Mouse (Mus musculus) megakaryocyte-erythroid progenitor cell, adult 5-6 weeks (primary cell): ENCODE results near the gene Pdss2. TPM values are rescaled to one million over a fixed set of nuclear protein-coding genes. Genes with fewer than 3 reads are reported as not detected.
"Not testable (repeated sequence)": the region's sequence is repeated elsewhere in the genome, so short reads cannot be mapped to it uniquely, and the experiment has no call there.

Experiments
- ATAC-seq: replicated peaks from 2 replicates; pipeline ENCODE4 v1.8.0; 2016; ENCODE audit warnings: mild to moderate bottlenecking, inconsistent platforms; ENCODE audit not compliant: severe bottlenecking, poor library complexity, low FRiP score, low TSS enrichment
- total RNA-seq, 2 experiments: library from RNA; stranded (forward) in 1 of 2; stranded (reverse) in 1 of 2; fragments of 200-1000, 215-1000 nt in 1 of 2; fragments of >200 nt in 1 of 2; fragmentation: Nextera tagmentation in 1 of 2; gene quantifications; 2 replicates each; pipeline ENCODE4 v1.2.3; 2014 to 2017

Pdss2 gene
- total RNA-seq, 2 experiments from 2014 or later, result 20.2 to 27.2 TPM

GRCm38 (mm10) chr10:43235758-43236669, 14.7 kb downstream of the Pdss2 start:
- no peak for ATAC-seq

- ATAC-seq, result no peak
Observed at GRCm38 (mm10) chr10:43242215-43242614, 20.9 kb downstream of the Pdss2 start.

GRCm38 (mm10) chr10:43244262-43244806, 23.0 kb downstream of the Pdss2 start:
- no peak for ATAC-seq

GRCm38 (mm10) chr10:43245461-43246200, 24.3 kb downstream of the Pdss2 start:
- peak; percentile 47; the same call in 1 of the 2 replicates for ATAC-seq

GRCm38 (mm10) chr10:43247994-43248393, 26.7 kb downstream of the Pdss2 start:
- no peak for ATAC-seq

- peak; percentile 41; the same call in 1 of the 2 replicates for ATAC-seq
Observed at GRCm38 (mm10) chr10:43252324-43252723, 31.0 kb downstream of the Pdss2 start.

GRCm38 (mm10) chr10:43256965-43257364, 35.7 kb downstream of the Pdss2 start:
- not testable (repeated sequence) for ATAC-seq

GRCm38 (mm10) chr10:43257500-43257899, 36.2 kb downstream of the Pdss2 start:
- ATAC-seq, result not testable (repeated sequence)

- ATAC-seq, result no peak
Observed at GRCm38 (mm10) chr10:43271318-43271717, 50.0 kb downstream of the Pdss2 start.

GRCm38 (mm10) chr10:43272381-43272780, 51.1 kb downstream of the Pdss2 start:
- no peak for ATAC-seq

GRCm38 (mm10) chr10:43273057-43273456, 51.8 kb downstream of the Pdss2 start:
- no peak for ATAC-seq

GRCm38 (mm10) chr10:43275446-43275845, 54.2 kb downstream of the Pdss2 start:
- ATAC-seq, result no peak

- ATAC-seq, result no peak
Observed at GRCm38 (mm10) chr10:43276116-43276659, 54.9 kb downstream of the Pdss2 start.

- ATAC-seq, result no peak
Observed at GRCm38 (mm10) chr10:43277266-43278145, 56.2 kb downstream of the Pdss2 start.

GRCm38 (mm10) chr10:43279637-43280288, 58.5 kb downstream of the Pdss2 start:
- no peak for ATAC-seq

GRCm38 (mm10) chr10:43285541-43285940, 64.3 kb downstream of the Pdss2 start:
- ATAC-seq, result no peak

- ATAC-seq, result peak; percentile 28; the same call in 1 of the 2 replicates
Observed at GRCm38 (mm10) chr10:43290638-43291230, 69.4 kb downstream of the Pdss2 start.

GRCm38 (mm10) chr10:43291333-43291736, 70.0 kb downstream of the Pdss2 start:
- ATAC-seq, result peak; percentile 78
